Mouse (Mus musculus): ENCODE measurements at regions not wholly inside any gene's neighbourhood (a gene's known extent, or its start where the extent isn't known, plus 50 kb on each side); places are given as distances from the start of the nearest gene placed in this dataset.
A peak's percentile ranks its signal among the peaks of the same experiment; 100 is the strongest.

- ATAC-seq (replicated peaks; ENCODE audit: insufficient number of reproducible peaks, low FRiP score, low TSS enrichment, low read depth) (no peak), DNase-seq (ENCODE audit: low spot score) (no peak)
- Histone ChIP-seq H3K9ac (replicated peaks; ENCODE audit: low read length) (no peak overlapping the region), H3K27ac (replicated peaks; ENCODE audit: low read depth, low read length) (no peak overlapping the region), H3K4me3 (ENCODE audit: low read depth, low read length) (no peak overlapping the region), H3K9me3 (replicated peaks; ENCODE audit: control insufficient read depth, low read length) (no peaks in the 10 kb centered on the region), H3K27me3 (ENCODE audit: control insufficient read depth, insufficient read depth, low read length) (no peaks in the 10 kb centered on the region), H3K4me1 (ENCODE audit: control insufficient read depth, insufficient read depth, low read length) (no peaks in the 10 kb centered on the region), H3K36me3 (replicated peaks; ENCODE audit: control insufficient read depth, insufficient read depth, low read depth, low read length) (no peaks in the 10 kb centered on the region), H3K4me2 (ENCODE audit: low read depth, low read length) (no peak overlapping the region)
- WGBS = 85% methylated on average over 1 of the region's 1 CpGs
Measured at GRCm38 (mm10) chr15:42894611-42895010, 2760.4 kb downstream of the 9330182O14Rik start.

GRCm38 (mm10) chr15:42900056-42900455, 2765.9 kb downstream of the 9330182O14Rik start:
- no peak overlapping the region for H3K27ac ChIP-seq (replicated peaks; ENCODE audit: low read depth, low read length)
- no peak overlapping the region for H3K9ac ChIP-seq (replicated peaks; ENCODE audit: low read length)
- ATAC-seq (replicated peaks; ENCODE audit: insufficient number of reproducible peaks, low FRiP score, low TSS enrichment, low read depth) (no peak), DNase-seq (ENCODE audit: low spot score) (no peak)
- no peaks in the 10 kb centered on the region for H3K4me1 ChIP-seq (ENCODE audit: control insufficient read depth, insufficient read depth, low read length)
- H3K4me3 ChIP-seq (ENCODE audit: low read depth, low read length) = no peak overlapping the region
- no peaks in the 10 kb centered on the region for H3K36me3 ChIP-seq (replicated peaks; ENCODE audit: control insufficient read depth, insufficient read depth, low read depth, low read length)
- no peaks in the 10 kb centered on the region for H3K9me3 ChIP-seq (replicated peaks; ENCODE audit: control insufficient read depth, low read length)
- H3K27me3 ChIP-seq (ENCODE audit: control insufficient read depth, insufficient read depth, low read length) = no peaks in the 10 kb centered on the region
- no peak overlapping the region for H3K4me2 ChIP-seq (ENCODE audit: low read depth, low read length)
- WGBS = 85% methylated on average over 7 of the region's 7 CpGs

GRCm38 (mm10) chr15:42901782-42902181, 2767.6 kb downstream of the 9330182O14Rik start:
- no peaks in the 10 kb centered on the region for H3K36me3 ChIP-seq (replicated peaks; ENCODE audit: control insufficient read depth, insufficient read depth, low read depth, low read length)
- H3K27me3 ChIP-seq (ENCODE audit: control insufficient read depth, insufficient read depth, low read length) = no peaks in the 10 kb centered on the region
- H3K4me1 ChIP-seq (ENCODE audit: control insufficient read depth, insufficient read depth, low read length) = no peaks in the 10 kb centered on the region
- H3K27ac ChIP-seq (replicated peaks; ENCODE audit: low read depth, low read length) = no peak overlapping the region
- DNase-seq (ENCODE audit: low spot score) (no peak), ATAC-seq (replicated peaks; ENCODE audit: insufficient number of reproducible peaks, low FRiP score, low TSS enrichment, low read depth) (no peak)
- H3K9ac ChIP-seq (replicated peaks; ENCODE audit: low read length) = no peak overlapping the region
- no peak overlapping the region for H3K4me3 ChIP-seq (ENCODE audit: low read depth, low read length)
- no peak overlapping the region for H3K4me2 ChIP-seq (ENCODE audit: low read depth, low read length)
- WGBS = 91% methylated on average over 3 of the region's 3 CpGs
- no peaks in the 10 kb centered on the region for H3K9me3 ChIP-seq (replicated peaks; ENCODE audit: control insufficient read depth, low read length)

GRCm38 (mm10) chr15:42911357-42911756, 2777.2 kb downstream of the 9330182O14Rik start:
- no peak overlapping the region for H3K4me2 ChIP-seq (ENCODE audit: low read depth, low read length)
- no peak overlapping the region for H3K27ac ChIP-seq (replicated peaks; ENCODE audit: low read depth, low read length)
- 85% methylated on average over 2 of the region's 2 CpGs for WGBS
- no peaks in the 10 kb centered on the region for H3K27me3 ChIP-seq (ENCODE audit: control insufficient read depth, insufficient read depth, low read length)
- no peaks in the 10 kb centered on the region for H3K4me1 ChIP-seq (ENCODE audit: control insufficient read depth, insufficient read depth, low read length)
- H3K9me3 ChIP-seq (replicated peaks; ENCODE audit: control insufficient read depth, low read length) = no peaks in the 10 kb centered on the region
- no peaks in the 10 kb centered on the region for H3K36me3 ChIP-seq (replicated peaks; ENCODE audit: control insufficient read depth, insufficient read depth, low read depth, low read length)
- DNase-seq (ENCODE audit: low spot score) (no peak), ATAC-seq (replicated peaks; ENCODE audit: insufficient number of reproducible peaks, low FRiP score, low TSS enrichment, low read depth) (no peak)
- no peak overlapping the region for H3K4me3 ChIP-seq (ENCODE audit: low read depth, low read length)
- no peak overlapping the region for H3K9ac ChIP-seq (replicated peaks; ENCODE audit: low read length)

GRCm38 (mm10) chr15:42912880-42913279, 2778.7 kb downstream of the 9330182O14Rik start:
- WGBS = 74% methylated on average over 4 of the region's 4 CpGs
- no peak overlapping the region for H3K4me2 ChIP-seq (ENCODE audit: low read depth, low read length)
- H3K4me3 ChIP-seq (ENCODE audit: low read depth, low read length) = no peak overlapping the region
- H3K27ac ChIP-seq (replicated peaks; ENCODE audit: low read depth, low read length) = no peak overlapping the region
- H3K27me3 ChIP-seq (ENCODE audit: control insufficient read depth, insufficient read depth, low read length) = no peaks in the 10 kb centered on the region
- H3K36me3 ChIP-seq (replicated peaks; ENCODE audit: control insufficient read depth, insufficient read depth, low read depth, low read length) = no peaks in the 10 kb centered on the region
- no peaks in the 10 kb centered on the region for H3K4me1 ChIP-seq (ENCODE audit: control insufficient read depth, insufficient read depth, low read length)
- DNase-seq (ENCODE audit: low spot score) (no peak), ATAC-seq (replicated peaks; ENCODE audit: insufficient number of reproducible peaks, low FRiP score, low TSS enrichment, low read depth) (no peak)
- H3K9ac ChIP-seq (replicated peaks; ENCODE audit: low read length) = no peak overlapping the region
- no peaks in the 10 kb centered on the region for H3K9me3 ChIP-seq (replicated peaks; ENCODE audit: control insufficient read depth, low read length)

GRCm38 (mm10) chr15:42913285-42913684, 2779.1 kb downstream of the 9330182O14Rik start:
- Histone ChIP-seq H3K9ac (replicated peaks; ENCODE audit: low read length) (no peak overlapping the region), H3K36me3 (replicated peaks; ENCODE audit: control insufficient read depth, insufficient read depth, low read depth, low read length) (no peaks in the 10 kb centered on the region), H3K4me1 (ENCODE audit: control insufficient read depth, insufficient read depth, low read length) (no peaks in the 10 kb centered on the region), H3K9me3 (replicated peaks; ENCODE audit: control insufficient read depth, low read length) (no peaks in the 10 kb centered on the region), H3K4me2 (ENCODE audit: low read depth, low read length) (no peak overlapping the region), H3K27ac (replicated peaks; ENCODE audit: low read depth, low read length) (no peak overlapping the region), H3K27me3 (ENCODE audit: control insufficient read depth, insufficient read depth, low read length) (no peaks in the 10 kb centered on the region), H3K4me3 (ENCODE audit: low read depth, low read length) (no peak overlapping the region)
- whole genome bisulfite sequencing = 42% methylated on average over 2 of the region's 2 CpGs
- ATAC-seq (replicated peaks; ENCODE audit: insufficient number of reproducible peaks, low FRiP score, low TSS enrichment, low read depth) (0 out of 2 replicates have a peak, but pooled peaks have one; percentile 39), DNase-seq (ENCODE audit: low spot score) (no peak)

- H3K9ac ChIP-seq (replicated peaks; ENCODE audit: low read length) = no peak overlapping the region
- peak; percentile 79 for DNase-seq (ENCODE audit: low spot score)
- H3K4me1 ChIP-seq (ENCODE audit: control insufficient read depth, insufficient read depth, low read length) = no peaks in the 10 kb centered on the region
- H3K9me3 ChIP-seq (replicated peaks; ENCODE audit: control insufficient read depth, low read length) = no peaks in the 10 kb centered on the region
- no peak overlapping the region for H3K27ac ChIP-seq (replicated peaks; ENCODE audit: low read depth, low read length)
- H3K4me3 ChIP-seq (ENCODE audit: low read depth, low read length) = no peak overlapping the region
- H3K27me3 ChIP-seq (ENCODE audit: control insufficient read depth, insufficient read depth, low read length) = no peaks in the 10 kb centered on the region
- 9% methylated on average over 3 of the region's 3 CpGs for WGBS
- no peak overlapping the region for H3K4me2 ChIP-seq (ENCODE audit: low read depth, low read length)
- ATAC-seq (replicated peaks; ENCODE audit: insufficient number of reproducible peaks, low FRiP score, low TSS enrichment, low read depth) = no peak
- H3K36me3 ChIP-seq (replicated peaks; ENCODE audit: control insufficient read depth, insufficient read depth, low read depth, low read length) = no peaks in the 10 kb centered on the region
Measured at GRCm38 (mm10) chr15:42914099-42914498, 2779.9 kb downstream of the 9330182O14Rik start.

GRCm38 (mm10) chr15:42915195-42915594, 2781.0 kb downstream of the 9330182O14Rik start:
- H3K9me3 ChIP-seq (replicated peaks; ENCODE audit: control insufficient read depth, low read length) = no peaks in the 10 kb centered on the region
- 91% methylated on average over 11 of the region's 11 CpGs for WGBS
- H3K27ac ChIP-seq (replicated peaks; ENCODE audit: low read depth, low read length) = no peak overlapping the region
- H3K9ac ChIP-seq (replicated peaks; ENCODE audit: low read length) = no peak overlapping the region
- no peak overlapping the region for H3K4me2 ChIP-seq (ENCODE audit: low read depth, low read length)
- DNase-seq (ENCODE audit: low spot score) (no peak), ATAC-seq (replicated peaks; ENCODE audit: insufficient number of reproducible peaks, low FRiP score, low TSS enrichment, low read depth) (no peak)
- H3K36me3 ChIP-seq (replicated peaks; ENCODE audit: control insufficient read depth, insufficient read depth, low read depth, low read length) = no peaks in the 10 kb centered on the region
- no peaks in the 10 kb centered on the region for H3K27me3 ChIP-seq (ENCODE audit: control insufficient read depth, insufficient read depth, low read length)
- H3K4me1 ChIP-seq (ENCODE audit: control insufficient read depth, insufficient read depth, low read length) = no peaks in the 10 kb centered on the region
- no peak overlapping the region for H3K4me3 ChIP-seq (ENCODE audit: low read depth, low read length)
